Mouse (Mus musculus): ENCODE results near the gene Ptprcap. TPM values are rescaled to one million over a fixed set of nuclear protein-coding genes. Genes with fewer than 3 reads are reported as not detected.
"Not testable (repeated sequence)": the region's sequence is repeated elsewhere in the genome, so short reads cannot be mapped to it uniquely, and the experiment has no call there.

The Ptprcap gene
- polyA plus RNA-seq, 1 experiment from 2014 or later: 1.2 TPM

GRCm38 (mm10) chr19:4126759-4127495 is 26.5 kb upstream of the Ptprcap start:
- peaks cover 25% of the 10 kb centered on the region for H3K4me1 ChIP-seq
- peak overlapping the region; percentile 74; the same call in 1 of the 2 replicates for H3K27ac ChIP-seq
- peak overlapping the region; percentile 91 for H3K4me3 ChIP-seq (replicated peaks)
- H3K4me2 ChIP-seq: peak overlapping the region; percentile 84
- H3K9ac ChIP-seq: peak overlapping the region; percentile 85
- no peaks in the 10 kb centered on the region for H3K27me3 ChIP-seq
- no peaks in the 10 kb centered on the region for H3K9me3 ChIP-seq (replicated peaks)
- 43% methylated on average over 7 of the region's 7 CpGs for whole genome bisulfite sequencing
- H3K36me3 ChIP-seq: peaks cover 36% of the 10 kb centered on the region
- ATAC-seq (replicated peaks; ENCODE audit: low FRiP score): no peak

- ATAC-seq (replicated peaks; ENCODE audit: low FRiP score): no peak
- Histone ChIP-seq H3K27ac (no peak overlapping the region), H3K27me3 (no peaks in the 10 kb centered on the region), H3K36me3 (peaks cover 51% of the 10 kb centered on the region), H3K4me1 (peaks cover 23% of the 10 kb centered on the region), H3K4me2 (no peak overlapping the region), H3K4me3 (replicated peaks) (no peak overlapping the region), H3K9ac (no peak overlapping the region), H3K9me3 (replicated peaks) (no peaks in the 10 kb centered on the region)
- 94% methylated on average over 7 of the region's 7 CpGs for WGBS
Observed at GRCm38 (mm10) chr19:4129462-4129861, 23.9 kb upstream of the Ptprcap start.

- ATAC-seq (replicated peaks; ENCODE audit: low FRiP score): no peak
- Histone ChIP-seq H3K9ac (no peak overlapping the region), H3K4me1 (peaks cover 18% of the 10 kb centered on the region), H3K4me2 (no peak overlapping the region), H3K27ac (no peak overlapping the region), H3K4me3 (replicated peaks) (no peak overlapping the region), H3K27me3 (no peaks in the 10 kb centered on the region), H3K36me3 (peaks cover 51% of the 10 kb centered on the region), H3K9me3 (replicated peaks) (no peaks in the 10 kb centered on the region)
- 85% methylated on average over 4 of the region's 4 CpGs for WGBS
Observed at GRCm38 (mm10) chr19:4130106-4130505, 23.3 kb upstream of the Ptprcap start.

- H3K4me3 ChIP-seq (replicated peaks): no peak overlapping the region
- H3K4me1 ChIP-seq: peaks cover 16% of the 10 kb centered on the region
- H3K9ac ChIP-seq: 0 out of 2 replicates have a peak overlapping the region, but pooled peaks have one; percentile 23
- H3K27me3 ChIP-seq: no peaks in the 10 kb centered on the region
- WGBS: 95% methylated on average over 5 of the region's 5 CpGs
- H3K36me3 ChIP-seq: peaks cover 51% of the 10 kb centered on the region
- no peaks in the 10 kb centered on the region for H3K9me3 ChIP-seq (replicated peaks)
- no peak overlapping the region for H3K4me2 ChIP-seq
- H3K27ac ChIP-seq: no peak overlapping the region
- ATAC-seq (replicated peaks; ENCODE audit: low FRiP score): no peak
Observed at GRCm38 (mm10) chr19:4131075-4131474, 22.3 kb upstream of the Ptprcap start.

- H3K4me3 ChIP-seq (replicated peaks): no peak overlapping the region
- H3K9me3 ChIP-seq (replicated peaks): no peaks in the 10 kb centered on the region
- no peak overlapping the region for H3K9ac ChIP-seq
- H3K27me3 ChIP-seq: no peaks in the 10 kb centered on the region
- no peak overlapping the region for H3K4me2 ChIP-seq
- WGBS: 79% methylated on average over 2 of the region's 2 CpGs
- no peak overlapping the region for H3K27ac ChIP-seq
- peaks cover 51% of the 10 kb centered on the region for H3K36me3 ChIP-seq
- H3K4me1 ChIP-seq: peaks cover 10% of the 10 kb centered on the region
- no peak for ATAC-seq (replicated peaks; ENCODE audit: low FRiP score)
Observed at GRCm38 (mm10) chr19:4131768-4132167, 21.6 kb upstream of the Ptprcap start.

- no peaks in the 10 kb centered on the region for H3K9me3 ChIP-seq (replicated peaks)
- no peaks in the 10 kb centered on the region for H3K27me3 ChIP-seq
- H3K27ac ChIP-seq: no peak overlapping the region
- no peak overlapping the region for H3K4me3 ChIP-seq (replicated peaks)
- H3K4me2 ChIP-seq: no peak overlapping the region
- no peak for ATAC-seq (replicated peaks; ENCODE audit: low FRiP score)
- H3K9ac ChIP-seq: no peak overlapping the region
- H3K36me3 ChIP-seq: peaks cover 34% of the 10 kb centered on the region
- 89% methylated on average over 4 of the region's 4 CpGs for WGBS
- no peaks in the 10 kb centered on the region for H3K4me1 ChIP-seq
Observed at GRCm38 (mm10) chr19:4134354-4134753, 19.1 kb upstream of the Ptprcap start.

GRCm38 (mm10) chr19:4135229-4135962 is 18.0 kb upstream of the Ptprcap start:
- H3K4me2 ChIP-seq; H3K4me3 ChIP-seq (replicated peaks); H3K27me3 ChIP-seq; H3K4me1 ChIP-seq; H3K27ac ChIP-seq; H3K9ac ChIP-seq; H3K9me3 ChIP-seq (replicated peaks); ATAC-seq (replicated peaks; ENCODE audit: low FRiP score): not testable (repeated sequence)
- peaks cover 26% of the 10 kb centered on the region for H3K36me3 ChIP-seq
- 78% methylated on average over 6 of the region's 6 CpGs for WGBS

GRCm38 (mm10) chr19:4135963-4136345 is 17.4 kb upstream of the Ptprcap start:
- not testable (repeated sequence) for H3K27ac ChIP-seq; H3K4me3 ChIP-seq (replicated peaks); H3K9me3 ChIP-seq (replicated peaks); H3K27me3 ChIP-seq; H3K4me1 ChIP-seq; ATAC-seq (replicated peaks; ENCODE audit: low FRiP score); H3K4me2 ChIP-seq; H3K9ac ChIP-seq
- H3K36me3 ChIP-seq: peaks cover 25% of the 10 kb centered on the region
- 24% methylated on average over 8 of the region's 8 CpGs for WGBS

- Histone ChIP-seq H3K4me2 (no peak overlapping the region), H3K9ac (no peak overlapping the region), H3K27ac (no peak overlapping the region), H3K36me3 (peaks cover 20% of the 10 kb centered on the region), H3K27me3 (no peaks in the 10 kb centered on the region), H3K9me3 (replicated peaks) (no peaks in the 10 kb centered on the region), H3K4me3 (replicated peaks) (no peak overlapping the region), H3K4me1 (no peaks in the 10 kb centered on the region)
- WGBS: 84% methylated on average over 5 of the region's 5 CpGs
- ATAC-seq (replicated peaks; ENCODE audit: low FRiP score): no peak
Observed at GRCm38 (mm10) chr19:4136463-4136862, 16.9 kb upstream of the Ptprcap start.

GRCm38 (mm10) chr19:4137913-4138312 is 15.5 kb upstream of the Ptprcap start:
- Histone ChIP-seq H3K9me3 (replicated peaks) (no peaks in the 10 kb centered on the region), H3K27me3 (no peaks in the 10 kb centered on the region), H3K9ac (no peak overlapping the region), H3K4me1 (0 out of 2 replicates have a peak, but pooled peaks cover 6% of the 10 kb centered on the region), H3K27ac (no peak overlapping the region), H3K4me2 (no peak overlapping the region), H3K4me3 (replicated peaks) (no peak overlapping the region), H3K36me3 (peaks cover 5% of the 10 kb centered on the region)
- ATAC-seq (replicated peaks; ENCODE audit: low FRiP score): no peak
- WGBS: 78% methylated on average over 5 of the region's 5 CpGs

GRCm38 (mm10) chr19:4139446-4139845 is 14.0 kb upstream of the Ptprcap start, which contains the start of gene Gpr152:
TSS of gene Gpr152 (plus strand) at chr19:4139787.
- 0 out of 2 replicates have a peak, but pooled peaks cover 6% of the 10 kb centered on the region for H3K4me1 ChIP-seq
- no peak for ATAC-seq (replicated peaks; ENCODE audit: low FRiP score)
- no peak within 1 kb of the TSS for H3K27ac ChIP-seq
- no peaks in the 10 kb centered on the region for H3K9me3 ChIP-seq (replicated peaks)
- H3K4me3 ChIP-seq (replicated peaks): no peak within 1 kb of the TSS
- H3K9ac ChIP-seq: no peak within 1 kb of the TSS
- 79% methylated on average over 2 of the region's 2 CpGs for WGBS
- H3K27me3 ChIP-seq: no peaks in the 10 kb centered on the region
- no peak within 1 kb of the TSS for H3K4me2 ChIP-seq
- H3K36me3 ChIP-seq: no peaks in the 10 kb centered on the region

- no peak overlapping the region for H3K9ac ChIP-seq
- no peak for ATAC-seq (replicated peaks; ENCODE audit: low FRiP score)
- 0 out of 2 replicates have a peak, but pooled peaks cover 6% of the 10 kb centered on the region for H3K4me1 ChIP-seq
- no peak overlapping the region for H3K4me3 ChIP-seq (replicated peaks)
- H3K4me2 ChIP-seq: no peak overlapping the region
- H3K27ac ChIP-seq: no peak overlapping the region
- H3K9me3 ChIP-seq (replicated peaks): no peaks in the 10 kb centered on the region
- no peaks in the 10 kb centered on the region for H3K36me3 ChIP-seq
- H3K27me3 ChIP-seq: no peaks in the 10 kb centered on the region
- 64% methylated on average over 6 of the region's 6 CpGs for WGBS
Observed at GRCm38 (mm10) chr19:4140147-4140546, 13.3 kb upstream of the Ptprcap start.
